25 mouse cellular contexts compared by ENCODE assay signal in genomic region chr16:56593581-56593980, GRCm38 (mm10).
DNase-seq lines count a peak whose midpoint lies in the region; ATAC-seq and TF ChIP-seq lines count a peak whose summit lies in the region.
"Had no signal": no experiment of that assay in that cellular context is flagged by ENCODE, and none has a peak within 500 bp of the region (broad histone marks: within the 10 kb centered on the region; RNA-seq: fewer than 3 reads in every experiment).

No protein-coding gene starts in this region.

- TF ChIP-seq CTCF in gastrocnemius, adult 2 months (IDR thresholded peaks at IDR 0.05): no peak
- TF ChIP-seq CTCF in lung, postnatal 0 days (IDR thresholded peaks at IDR 0.05): no peak

- no peaks in the 10 kb centered on the region for H3K27me3 ChIP-seq in lung, postnatal 0 days (replicated peaks; ENCODE audit: insufficient read depth, low read length)
- H3K27me3 ChIP-seq: forebrain, embryonic 13.5 days; hindbrain, embryonic 12.5 days; hindbrain, embryonic 15.5 days had no signal

- no peak overlapping the region for H3K4me2 ChIP-seq in lung, postnatal 0 days (replicated peaks; ENCODE audit: low read depth, low read length)
- H3K4me2 ChIP-seq: forebrain, embryonic 13.5 days; heart, embryonic 11.5 days; hindbrain, embryonic 12.5 days; hindbrain, embryonic 15.5 days had no signal

- no peaks in the 10 kb centered on the region for H3K4me1 ChIP-seq in lung, postnatal 0 days (ENCODE audit: insufficient read depth, low read depth, low read length)
- H3K4me1 ChIP-seq: forebrain, embryonic 10.5 days; forebrain, embryonic 13.5 days; hindbrain, embryonic 12.5 days; hindbrain, embryonic 15.5 days had no signal

- no peaks in the 10 kb centered on the region for H3K9me3 ChIP-seq in lung, postnatal 0 days (ENCODE audit: low read length)
- H3K9me3 ChIP-seq: forebrain, embryonic 10.5 days; forebrain, embryonic 13.5 days; hindbrain, embryonic 12.5 days; hindbrain, embryonic 15.5 days had no signal

- TF ChIP-seq EP300 in lung, postnatal 0 days (IDR thresholded peaks at IDR 0.05): no peak

- peak; percentile 7 for DNase-seq in adrenal gland, postnatal 10 days
- DNase-seq in adrenal gland, postnatal 36 days: no peak
- DNase-seq in gastrocnemius, adult 2 months: no peak
- no peak for DNase-seq in gastrocnemius, adult 8-10 months (ENCODE audit: low spot score in 2 of 2)
- DNase-seq in Muller cell, postnatal 12 days (ENCODE audit: inconsistent ontology term): peak; percentile 36
- peak; percentile 49 for DNase-seq in fibroblast of lung, adult 2 months (ENCODE audit: low read depth)
- DNase-seq in lung, postnatal 0 days (ENCODE audit: low spot score): no peak
- DNase-seq: adrenal gland, adult 8-10 months; cerebellum, adult 11 months; cerebellum, adult 2 months; cerebellum, adult 9-11 months; cerebellum, postnatal 36 days; embryo, embryonic 11 days; gastrocnemius, postnatal 10 days; heart, adult 11 months had no signal

- 70% methylated on average over 5 of the region's 5 CpGs for WGBS in lung, postnatal 0 days

- H3K36me3 ChIP-seq in lung, postnatal 0 days (ENCODE audit: insufficient read depth, low read length): no peaks in the 10 kb centered on the region
- H3K36me3 ChIP-seq: forebrain, embryonic 10.5 days; hindbrain, embryonic 12.5 days; hindbrain, embryonic 15.5 days had no signal

- peak overlapping the region; percentile 59 for H3K27ac ChIP-seq in gastrocnemius, adult 2 months
- H3K27ac ChIP-seq in lung, postnatal 0 days (ENCODE audit: low read length): no peak overlapping the region
- H3K27ac ChIP-seq: forebrain, embryonic 10.5 days; forebrain, embryonic 13.5 days; hindbrain, embryonic 12.5 days; hindbrain, embryonic 15.5 days had no signal

- H3K4me3 ChIP-seq in gastrocnemius, adult 2 months: no peak overlapping the region
- no peak overlapping the region for H3K4me3 ChIP-seq in lung, postnatal 0 days (ENCODE audit: low read depth, low read length)
- H3K4me3 ChIP-seq: erythroblast, embryonic 14.5 days; forebrain, embryonic 10.5 days; forebrain, embryonic 13.5 days; hindbrain, embryonic 12.5 days; hindbrain, embryonic 15.5 days had no signal

- intact Hi-C loops in gastrocnemius, adult 2 months (cut with DNase I): no loop called here

- no peak for ATAC-seq in lung, postnatal 0 days
- ATAC-seq in activated CD4-positive, CD25-positive, alpha-beta regulatory T cell, adult 4 months: no peak
- ATAC-seq: forebrain, embryonic 13.5 days; forebrain, embryonic 16.5 days; intestine, postnatal 0 days; Patski had no signal

- no peak overlapping the region for H3K9ac ChIP-seq in lung, postnatal 0 days (replicated peaks; ENCODE audit: low read depth)
- H3K9ac ChIP-seq: forebrain, embryonic 13.5 days; hindbrain, embryonic 12.5 days; hindbrain, embryonic 15.5 days had no signal

Comparison
In these comparisons a context has a peak if more than half of its experiments do, and no peak if none do; other contexts are left out.
1. DNase-seq: peak in adrenal gland, postnatal 10 days (single experiment), Muller cell, postnatal 12 days (single experiment) and fibroblast of lung, adult 2 months (single experiment); none in adrenal gland, postnatal 36 days (0 of 2), gastrocnemius, adult 2 months (single experiment), gastrocnemius, adult 8-10 months (0 of 2) and lung, postnatal 0 days (single experiment).